Mouse (Mus musculus) granulocyte monocyte progenitor cell, adult 5-6 weeks (primary cell): ENCODE data around the gene Mier2. TPM values are rescaled to one million over a fixed set of nuclear protein-coding genes. Genes with fewer than 3 reads are reported as not detected.

Experiments
- ATAC-seq: replicated peaks from 2 replicates; pipeline ENCODE4 v1.8.0; 2016; ENCODE audit warnings: mild to moderate bottlenecking, moderate TSS enrichment, inconsistent platforms; ENCODE audit not compliant: poor library complexity, severe bottlenecking
- total RNA-seq, 2 experiments: library from RNA; stranded (forward) in 1 of 2; stranded (reverse) in 1 of 2; fragments of 200-712, 200-1000 nt in 1 of 2; fragments of >200 nt in 1 of 2; fragmentation: Nextera tagmentation in 1 of 2; gene quantifications; 2 replicates each; pipeline ENCODE4 v1.2.3; 2014 to 2017

The Mier2 gene
- total RNA-seq, 2 experiments from 2014 or later, result 10.8 to 24.8 TPM

- ATAC-seq, result peak; percentile 28; the same call in 1 of the 2 replicates
Observed at GRCm38 (mm10) chr10:79524433-79524832, 30.6 kb downstream of the Mier2 start.

GRCm38 (mm10) chr10:79506709-79507108 lies 48.3 kb downstream of the Mier2 start:
- ATAC-seq, result peak; percentile 98

- no peak for ATAC-seq
Observed at GRCm38 (mm10) chr10:79502830-79503644, 52.0 kb downstream of the Mier2 start.

GRCm38 (mm10) chr10:79496701-79497288 lies 58.2 kb downstream of the Mier2 start:
- ATAC-seq, result no peak

- no peak for ATAC-seq
Observed at GRCm38 (mm10) chr10:79495886-79496285, 59.1 kb downstream of the Mier2 start.

Other genes with a start within 250 kb of the Mier2 start
- gene Vmn2r82, start 198.7 kb downstream of the Mier2 start, total RNA-seq (2014; fragmentation: Nextera tagmentation), result not detected in 2 replicates
- not detected in 2 replicates for gene Vmn2r82, start 198.7 kb downstream of the Mier2 start, total RNA-seq (2017)
- gene Vmn2r83, start 86.5 kb downstream of the Mier2 start, total RNA-seq (2014; fragmentation: Nextera tagmentation), result not detected in 2 replicates
- gene Vmn2r83, start 86.5 kb downstream of the Mier2 start, total RNA-seq (2017), result not detected in 2 replicates
- gene Plpp2, start 21.4 kb downstream of the Mier2 start, total RNA-seq (2014; fragmentation: Nextera tagmentation), result 13.9 and 14.8 TPM in 2 replicates
- gene Plpp2, start 21.4 kb downstream of the Mier2 start, total RNA-seq (2017), result 5.3 and 7.9 TPM in 2 replicates
- not detected in 2 replicates for gene Theg, start 32.1 kb upstream of the Mier2 start, total RNA-seq (2014; fragmentation: Nextera tagmentation)
- not detected in 2 replicates for gene Theg, start 32.1 kb upstream of the Mier2 start, total RNA-seq (2017)
- not detected in 2 replicates for gene C2cd4c, start 58.8 kb upstream of the Mier2 start, total RNA-seq (2014; fragmentation: Nextera tagmentation)
- gene C2cd4c, start 58.8 kb upstream of the Mier2 start, total RNA-seq (2017), result not detected in 2 replicates
- gene Shc2, start 82.7 kb upstream of the Mier2 start, total RNA-seq (2014; fragmentation: Nextera tagmentation), result not detected in 2 replicates
- not detected in 2 replicates for gene Shc2, start 82.7 kb upstream of the Mier2 start, total RNA-seq (2017)
- gene Odf3l2, start 90.5 kb upstream of the Mier2 start, total RNA-seq (2014; fragmentation: Nextera tagmentation), result not detected in 2 replicates
- gene Odf3l2, start 90.5 kb upstream of the Mier2 start, total RNA-seq (2017), result not detected in 2 replicates
- not detected in 2 replicates for gene Madcam1, start 109.4 kb upstream of the Mier2 start, total RNA-seq (2014; fragmentation: Nextera tagmentation)
- gene Madcam1, start 109.4 kb upstream of the Mier2 start, total RNA-seq (2017), result not detected in 2 replicates
- gene Tpgs1, start 114.2 kb upstream of the Mier2 start, total RNA-seq (2014; fragmentation: Nextera tagmentation), result 7.4 and 9.7 TPM in 2 replicates
- 8.1 and 14.6 TPM in 2 replicates for gene Tpgs1, start 114.2 kb upstream of the Mier2 start, total RNA-seq (2017)
- 110 and 115 TPM in 2 replicates for gene Cdc34, start 127.0 kb upstream of the Mier2 start, total RNA-seq (2014; fragmentation: Nextera tagmentation)
- gene Cdc34, start 127.0 kb upstream of the Mier2 start, total RNA-seq (2017), result 98.7 and 142 TPM in 2 replicates
- 2.2 TPM in 1 of 2 replicates, not detected in the other for gene Gzmm, start 133.8 kb upstream of the Mier2 start, total RNA-seq (2014; fragmentation: Nextera tagmentation)
- gene Gzmm, start 133.8 kb upstream of the Mier2 start, total RNA-seq (2017), result 0.34 TPM in 1 of 2 replicates, not detected in the other
- 253 and 319 TPM in 2 replicates for gene Bsg, start 149.3 kb upstream of the Mier2 start, total RNA-seq (2014; fragmentation: Nextera tagmentation)
- gene Bsg, start 149.3 kb upstream of the Mier2 start, total RNA-seq (2017), result 278 and 345 TPM in 2 replicates
- 0.28 TPM in 1 of 2 replicates, not detected in the other for gene Hcn2, start 161.4 kb upstream of the Mier2 start, total RNA-seq (2014; fragmentation: Nextera tagmentation)
- gene Hcn2, start 161.4 kb upstream of the Mier2 start, total RNA-seq (2017), result 0.39 TPM in 1 of 2 replicates, not detected in the other
- 28.6 and 56.2 TPM in 2 replicates for gene Polrmt, start 191.4 kb upstream of the Mier2 start, total RNA-seq (2014; fragmentation: Nextera tagmentation)
- 12.7 and 14.0 TPM in 2 replicates for gene Polrmt, start 191.4 kb upstream of the Mier2 start, total RNA-seq (2017)
- gene Fgf22, start 199.9 kb upstream of the Mier2 start, total RNA-seq (2014; fragmentation: Nextera tagmentation), result not detected in 2 replicates
- not detected in 2 replicates for gene Fgf22, start 199.9 kb upstream of the Mier2 start, total RNA-seq (2017)
- 32.1 and 64.5 TPM in 2 replicates for gene Rnf126, start 211.8 kb upstream of the Mier2 start, total RNA-seq (2014; fragmentation: Nextera tagmentation)
- gene Rnf126, start 211.8 kb upstream of the Mier2 start, total RNA-seq (2017), result 17.3 and 28.2 TPM in 2 replicates
- gene Fstl3, start 222.1 kb upstream of the Mier2 start, total RNA-seq (2014; fragmentation: Nextera tagmentation), result 4.6 TPM in 1 of 2 replicates, not detected in the other
- 0.62 and 1.4 TPM in 2 replicates for gene Fstl3, start 222.1 kb upstream of the Mier2 start, total RNA-seq (2017)
- gene Prss57, start 235.8 kb upstream of the Mier2 start, total RNA-seq (2014; fragmentation: Nextera tagmentation), result 172 and 215 TPM in 2 replicates
- gene Prss57, start 235.8 kb upstream of the Mier2 start, total RNA-seq (2017), result 77.4 and 86.7 TPM in 2 replicates
- 80.1 and 110 TPM in 2 replicates for gene Palm, start 238.4 kb upstream of the Mier2 start, total RNA-seq (2014; fragmentation: Nextera tagmentation)
- 35.6 and 48.6 TPM in 2 replicates for gene Palm, start 238.4 kb upstream of the Mier2 start, total RNA-seq (2017)